Mouse (Mus musculus): ENCODE data around the gene Ppm1m. TPM values are rescaled to one million over a fixed set of nuclear protein-coding genes. Genes with fewer than 3 reads are reported as not detected.

Ppm1m gene
- polyA plus RNA-seq, 1 experiment from 2014 or later, result 30.3 TPM

DNA sequence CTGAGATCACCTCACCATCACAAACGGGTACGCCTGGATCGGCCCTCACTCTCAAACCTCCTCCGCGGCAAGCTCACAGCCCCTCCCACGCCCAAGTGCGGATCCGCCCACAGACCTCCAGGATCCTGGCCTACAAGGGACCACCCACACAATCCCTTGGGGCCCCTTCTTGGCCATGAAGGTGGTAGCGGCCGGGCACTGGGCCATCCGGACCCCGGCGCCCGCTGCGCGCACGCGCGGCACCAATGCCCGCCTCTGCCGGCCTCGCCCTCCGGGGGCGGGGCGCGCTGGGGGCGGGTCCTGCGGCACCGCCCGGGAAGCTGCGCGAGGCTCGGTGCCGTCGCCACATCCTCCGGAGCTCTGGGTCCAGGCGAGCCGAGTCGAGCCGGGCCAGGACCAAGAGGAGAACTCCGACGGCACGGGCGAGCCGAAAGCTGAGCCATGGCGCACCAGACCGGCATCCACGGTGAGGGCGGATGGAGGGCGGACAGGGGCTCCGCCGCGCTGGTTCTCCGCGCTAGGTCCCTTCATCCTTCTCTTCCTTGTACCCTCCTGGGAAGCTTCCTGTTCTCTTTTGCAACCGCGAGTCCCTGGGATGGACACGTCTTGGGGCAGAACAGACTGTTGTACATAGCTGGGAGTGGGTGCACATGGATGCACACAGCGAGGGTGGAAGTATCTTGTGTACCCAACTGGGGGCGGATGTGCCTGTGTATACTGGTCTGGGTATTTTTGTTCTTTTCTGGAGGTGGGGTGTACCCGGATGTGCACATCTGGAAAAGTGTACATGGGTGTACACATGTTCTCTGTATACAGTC is 3.5 kb upstream of the Ppm1m start, which contains the start of gene Twf2:
Twf2 (plus strand) TSS at position 290 of the 818 bp plus-strand sequence.
- Histone ChIP-seq H3K27me3 (ENCODE audit: control insufficient read depth, insufficient read depth, low read length) (no peaks in the 10 kb centered on the region), H3K4me2 (ENCODE audit: low read depth) (peak within 1 kb of the TSS; percentile 50), H3K27ac (ENCODE audit: low read depth, low read length) (peak within 1 kb of the TSS; percentile 11; the same call in 1 of the 2 replicates), H3K9ac (ENCODE audit: low read length) (peak within 1 kb of the TSS; percentile 63), H3K9me3 (ENCODE audit: control insufficient read depth, low read length) (no peaks in the 10 kb centered on the region), H3K36me3 (ENCODE audit: control insufficient read depth, insufficient read depth, low read length) (no peaks in the 10 kb centered on the region), H3K4me3 (ENCODE audit: low read depth, low read length) (peak within 1 kb of the TSS; percentile 43), H3K4me1 (ENCODE audit: control insufficient read depth, insufficient read depth, low read length) (peaks cover 13% of the 10 kb centered on the region)
- WGBS, result 2% methylated on average over 56 of the region's 61 CpGs
- peak; percentile 93 for DNase-seq (ENCODE audit: low spot score)
- ATAC-seq (ENCODE audit: insufficient read depth, low FRiP score, low TSS enrichment), result peak; percentile 86

GRCm38 (mm10) chr9:106201895-106202294 is 2.3 kb upstream of the Ppm1m start:
- ATAC-seq (ENCODE audit: insufficient read depth, low FRiP score, low TSS enrichment) (no peak), DNase-seq (ENCODE audit: low spot score) (no peak)
- Histone ChIP-seq H3K27me3 (ENCODE audit: control insufficient read depth, insufficient read depth, low read length) (no peaks in the 10 kb centered on the region), H3K4me3 (ENCODE audit: low read depth, low read length) (no peak overlapping the region; the same call in 1 of the 2 replicates), H3K4me1 (ENCODE audit: control insufficient read depth, insufficient read depth, low read length) (peaks cover 13% of the 10 kb centered on the region), H3K9ac (ENCODE audit: low read length) (no peak overlapping the region), H3K36me3 (ENCODE audit: control insufficient read depth, insufficient read depth, low read length) (no peaks in the 10 kb centered on the region), H3K27ac (ENCODE audit: low read depth, low read length) (no peak overlapping the region), H3K9me3 (ENCODE audit: control insufficient read depth, low read length) (no peaks in the 10 kb centered on the region), H3K4me2 (ENCODE audit: low read depth) (no peak overlapping the region)
- 91% methylated on average over 3 of the region's 3 CpGs for WGBS

GRCm38 (mm10) chr9:106198962-106199458 is 536 bp downstream of the Ppm1m start:
- 1% methylated on average over 39 of the region's 51 CpGs for WGBS
- peak overlapping the region; percentile 73 for H3K9ac ChIP-seq (ENCODE audit: low read length)
- H3K4me3 ChIP-seq (ENCODE audit: low read depth, low read length), result peak overlapping the region; percentile 65
- H3K9me3 ChIP-seq (ENCODE audit: control insufficient read depth, low read length), result no peaks in the 10 kb centered on the region
- DNase-seq (ENCODE audit: low spot score) (peak; percentile 79), ATAC-seq (ENCODE audit: insufficient read depth, low FRiP score, low TSS enrichment) (peak; percentile 52)
- H3K4me1 ChIP-seq (ENCODE audit: control insufficient read depth, insufficient read depth, low read length), result peaks cover 9% of the 10 kb centered on the region
- H3K4me2 ChIP-seq (ENCODE audit: low read depth), result peak overlapping the region; percentile 64
- H3K27ac ChIP-seq (ENCODE audit: low read depth, low read length), result no peak overlapping the region
- H3K36me3 ChIP-seq (ENCODE audit: control insufficient read depth, insufficient read depth, low read length), result no peaks in the 10 kb centered on the region; the same call in 1 of the 2 replicates
- H3K27me3 ChIP-seq (ENCODE audit: control insufficient read depth, insufficient read depth, low read length), result no peaks in the 10 kb centered on the region

- H3K9me3 ChIP-seq (ENCODE audit: control insufficient read depth, low read length), result no peaks in the 10 kb centered on the region
- no peak overlapping the region for H3K27ac ChIP-seq (ENCODE audit: low read depth, low read length)
- no peaks in the 10 kb centered on the region for H3K27me3 ChIP-seq (ENCODE audit: control insufficient read depth, insufficient read depth, low read length)
- no peak overlapping the region for H3K9ac ChIP-seq (ENCODE audit: low read length)
- DNase-seq (ENCODE audit: low spot score) (no peak), ATAC-seq (ENCODE audit: insufficient read depth, low FRiP score, low TSS enrichment) (no peak)
- WGBS, result 89% methylated on average over 9 of the region's 9 CpGs
- no peak overlapping the region for H3K4me2 ChIP-seq (ENCODE audit: low read depth)
- no peak overlapping the region for H3K4me3 ChIP-seq (ENCODE audit: low read depth, low read length)
- H3K36me3 ChIP-seq (ENCODE audit: control insufficient read depth, insufficient read depth, low read length), result no peaks in the 10 kb centered on the region; the same call in 1 of the 2 replicates
- H3K4me1 ChIP-seq (ENCODE audit: control insufficient read depth, insufficient read depth, low read length), result peaks cover 4% of the 10 kb centered on the region; the same call in 1 of the 2 replicates
Measured at GRCm38 (mm10) chr9:106197732-106198131, 1.8 kb downstream of the Ppm1m start.

DNA sequence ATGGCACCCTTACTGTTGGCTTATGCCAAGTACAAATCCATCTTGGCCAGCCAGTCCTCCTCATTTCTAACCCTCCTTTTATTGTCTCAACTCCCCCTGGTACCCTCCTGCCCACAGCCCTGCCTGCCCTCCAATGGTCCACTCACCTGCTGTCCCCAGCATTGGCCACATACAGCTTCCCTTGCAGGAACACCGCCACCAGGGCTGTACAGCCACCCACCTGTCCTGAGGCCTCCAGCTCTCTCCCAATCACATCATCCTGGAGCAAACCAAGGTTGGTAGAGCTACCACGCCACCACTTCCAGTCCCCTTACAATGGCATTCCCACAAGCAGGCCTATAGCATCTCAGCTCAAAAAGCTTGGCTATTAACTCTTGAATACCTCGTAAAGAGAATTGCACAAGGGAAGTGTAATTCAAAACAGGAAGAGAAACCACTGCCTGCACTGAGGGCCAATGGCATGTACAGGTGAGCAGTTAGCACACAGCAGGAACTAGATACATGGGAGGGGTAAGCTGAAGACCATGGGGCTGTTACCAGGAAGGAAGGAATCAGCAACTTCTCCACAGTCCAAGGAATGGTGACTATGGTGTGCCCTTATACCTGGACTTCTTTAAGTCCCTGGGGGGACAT is 2.3 kb downstream of the Ppm1m start:
- ATAC-seq (ENCODE audit: insufficient read depth, low FRiP score, low TSS enrichment) (no peak), DNase-seq (ENCODE audit: low spot score) (no peak)
- Histone ChIP-seq H3K27ac (ENCODE audit: low read depth, low read length) (no peak overlapping the region), H3K9me3 (ENCODE audit: control insufficient read depth, low read length) (no peaks in the 10 kb centered on the region), H3K4me2 (ENCODE audit: low read depth) (no peak overlapping the region), H3K27me3 (ENCODE audit: control insufficient read depth, insufficient read depth, low read length) (no peaks in the 10 kb centered on the region), H3K4me3 (ENCODE audit: low read depth, low read length) (no peak overlapping the region), H3K9ac (ENCODE audit: low read length) (no peak overlapping the region), H3K4me1 (ENCODE audit: control insufficient read depth, insufficient read depth, low read length) (peaks cover 4% of the 10 kb centered on the region; the same call in 1 of the 2 replicates), H3K36me3 (ENCODE audit: control insufficient read depth, insufficient read depth, low read length) (no peaks in the 10 kb centered on the region; the same call in 1 of the 2 replicates)
- 73% methylated on average over 3 of the region's 3 CpGs for WGBS

DNA sequence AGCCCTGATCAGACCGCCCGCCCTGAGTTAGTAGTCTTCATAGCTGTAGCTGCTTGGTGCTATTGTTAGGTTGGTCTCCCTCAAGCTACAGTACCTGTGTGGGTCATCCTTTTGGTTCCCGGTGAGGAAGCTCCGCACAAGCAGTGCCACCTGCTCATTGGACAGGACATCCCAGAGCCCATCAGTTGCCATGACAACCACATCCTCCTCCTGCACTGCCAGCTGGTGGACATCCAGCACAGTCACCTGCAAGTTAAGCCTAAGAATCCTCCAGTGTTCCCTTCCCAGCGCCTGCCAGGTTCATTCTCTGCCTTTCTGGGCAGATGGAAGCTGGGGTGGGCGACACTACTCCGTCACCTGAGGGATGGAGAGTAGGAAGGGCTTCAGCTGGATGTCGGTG is 3.9 kb downstream of the Ppm1m start:
- no peak overlapping the region for H3K9ac ChIP-seq (ENCODE audit: low read length)
- peaks cover 4% of the 10 kb centered on the region; the same call in 1 of the 2 replicates for H3K4me1 ChIP-seq (ENCODE audit: control insufficient read depth, insufficient read depth, low read length)
- no peak overlapping the region for H3K4me3 ChIP-seq (ENCODE audit: low read depth, low read length)
- no peaks in the 10 kb centered on the region for H3K9me3 ChIP-seq (ENCODE audit: control insufficient read depth, low read length)
- H3K36me3 ChIP-seq (ENCODE audit: control insufficient read depth, insufficient read depth, low read length), result peaks cover 6% of the 10 kb centered on the region
- no peak overlapping the region for H3K27ac ChIP-seq (ENCODE audit: low read depth, low read length)
- 82% methylated on average over 8 of the region's 8 CpGs for WGBS
- ATAC-seq (ENCODE audit: insufficient read depth, low FRiP score, low TSS enrichment) (no peak), DNase-seq (ENCODE audit: low spot score) (no peak)
- H3K4me2 ChIP-seq (ENCODE audit: low read depth), result no peak overlapping the region
- no peaks in the 10 kb centered on the region for H3K27me3 ChIP-seq (ENCODE audit: control insufficient read depth, insufficient read depth, low read length)

GRCm38 (mm10) chr9:106193930-106194807 is 5.4 kb downstream of the Ppm1m start:
- WGBS, result 92% methylated on average over 8 of the region's 8 CpGs
- Histone ChIP-seq H3K4me3 (ENCODE audit: low read depth, low read length) (no peak overlapping the region), H3K36me3 (ENCODE audit: control insufficient read depth, insufficient read depth, low read length) (peaks cover 14% of the 10 kb centered on the region)

DNA sequence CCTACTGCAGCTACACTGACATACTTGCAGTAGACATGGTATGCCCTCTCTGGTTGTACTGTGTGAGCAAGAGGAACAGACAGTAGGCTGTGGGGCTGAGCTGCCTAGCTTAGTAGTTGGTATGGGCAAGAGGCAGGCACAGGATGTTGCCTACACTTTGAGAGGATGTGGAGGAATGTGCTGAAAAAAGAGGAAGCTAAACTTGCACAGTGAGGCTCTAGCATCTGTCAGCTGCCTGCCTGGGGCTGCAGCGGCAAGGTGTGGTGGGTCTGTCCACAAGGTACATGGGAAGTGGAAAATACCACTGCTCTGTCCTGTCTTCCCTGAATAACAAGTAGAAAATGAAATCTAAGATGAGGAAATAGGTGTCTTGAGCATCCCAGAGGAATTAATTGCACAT is 6.5 kb downstream of the Ppm1m start:
- H3K4me2 ChIP-seq (ENCODE audit: low read depth), result no peak overlapping the region
- H3K4me3 ChIP-seq (ENCODE audit: low read depth, low read length), result no peak overlapping the region
- no peaks in the 10 kb centered on the region for H3K4me1 ChIP-seq (ENCODE audit: control insufficient read depth, insufficient read depth, low read length)
- no peak overlapping the region for H3K9ac ChIP-seq (ENCODE audit: low read length)
- no peaks in the 10 kb centered on the region for H3K9me3 ChIP-seq (ENCODE audit: control insufficient read depth, low read length)
- ATAC-seq (ENCODE audit: insufficient read depth, low FRiP score, low TSS enrichment) (no peak), DNase-seq (ENCODE audit: low spot score) (no peak)
- H3K27me3 ChIP-seq (ENCODE audit: control insufficient read depth, insufficient read depth, low read length), result no peaks in the 10 kb centered on the region
- 85% methylated on average over 1 of the region's 1 CpGs for WGBS
- H3K36me3 ChIP-seq (ENCODE audit: control insufficient read depth, insufficient read depth, low read length), result peaks cover 24% of the 10 kb centered on the region
- H3K27ac ChIP-seq (ENCODE audit: low read depth, low read length), result no peak overlapping the region

More at GRCm38 (mm10) chr9:106193930-106194807, 5.4 kb downstream of the Ppm1m start:
- no peak overlapping the region for H3K27ac ChIP-seq (ENCODE audit: low read depth, low read length)
- no peaks in the 10 kb centered on the region for H3K9me3 ChIP-seq (ENCODE audit: control insufficient read depth, low read length)
- ATAC-seq (ENCODE audit: insufficient read depth, low FRiP score, low TSS enrichment), result no peak
- no peak overlapping the region for H3K4me2 ChIP-seq (ENCODE audit: low read depth)
- no peaks in the 10 kb centered on the region for H3K27me3 ChIP-seq (ENCODE audit: control insufficient read depth, insufficient read depth, low read length)
- DNase-seq (ENCODE audit: low spot score), result no peak
- no peak overlapping the region for H3K9ac ChIP-seq (ENCODE audit: low read length)
- H3K4me1 ChIP-seq (ENCODE audit: control insufficient read depth, insufficient read depth, low read length), result peaks cover 2% of the 10 kb centered on the region; the same call in 1 of the 2 replicates

Data from neural tube, embryonic 11.5 days (tissue).